Mouse (Mus musculus) forebrain, embryonic 12.5 days (tissue): ENCODE measurements around the gene St3gal5. TPM values are rescaled to one million over a fixed set of nuclear protein-coding genes. Genes with fewer than 3 reads are reported as not detected.
A peak's percentile ranks its signal among the peaks of the same experiment; 100 is the strongest.

Source experiments
- ATAC-seq: fragments of 200-750 bp; cut with Nextera tagmentation; 2 replicates; pipeline ENCODE4 v1.8.0; 2017; ENCODE audit warnings: moderate TSS enrichment; ENCODE audit not compliant: low FRiP score
- H3K27ac ChIP-seq: fragments of 300-500 bp; sonication (generic); 2 replicates; pipeline ENCODE4 v1.5.1; 2016; ENCODE audit warnings: mild to moderate bottlenecking
- H3K27me3 ChIP-seq: fragments of 300-500 bp; sonication (generic); 2 replicates; pipeline ENCODE4 v1.6.1; 2016; ENCODE audit warnings: mild to moderate bottlenecking
- H3K36me3 ChIP-seq: fragments of 300-500 bp; sonication (generic); replicated peaks from 2 replicates; pipeline ENCODE4 v1.6.1; 2016; ENCODE audit warnings: mild to moderate bottlenecking
- H3K4me1 ChIP-seq: fragments of 300-500 bp; sonication (generic); 2 replicates; pipeline ENCODE4 v1.6.1; 2016
- H3K4me2 ChIP-seq: fragments of 300-500 bp; sonication (generic); 2 replicates; pipeline ENCODE4 v1.6.1; 2016; ENCODE audit warnings: mild to moderate bottlenecking, moderate library complexity
- H3K4me3 ChIP-seq: fragments of 300-500 bp; sonication (generic); replicated peaks from 2 replicates; pipeline ENCODE4 v1.5.1; 2016; ENCODE audit warnings: mild to moderate bottlenecking
- H3K9ac ChIP-seq: fragments of 300-500 bp; sonication (generic); 2 replicates; pipeline ENCODE4 v1.6.1; 2016; ENCODE audit warnings: mild to moderate bottlenecking
- H3K9me3 ChIP-seq: fragments of 300-500 bp; sonication (generic); 2 replicates; pipeline ENCODE4 v1.6.1; 2016
- WGBS: fragments of 180-500 bp; shearing (Covaris S2); methylation state at CpG from one replicate; pipeline ENCODE4 v1.1.7; 2016; 5-methylcytosine and 5-hydroxymethylcytosine counted together
- polyA plus RNA-seq: library from polyadenylated mRNA; unstranded; fragments of >200 nt; fragmentation: Nextera tagmentation; extraction: Ambion mirVana; gene quantifications from 2 replicates; pipeline ENCODE4 v1.2.1, GENCODE M21; 2016

The St3gal5 gene
- polyA plus RNA-seq, 1 experiment from 2014 or later: 37.1 TPM

DNA sequence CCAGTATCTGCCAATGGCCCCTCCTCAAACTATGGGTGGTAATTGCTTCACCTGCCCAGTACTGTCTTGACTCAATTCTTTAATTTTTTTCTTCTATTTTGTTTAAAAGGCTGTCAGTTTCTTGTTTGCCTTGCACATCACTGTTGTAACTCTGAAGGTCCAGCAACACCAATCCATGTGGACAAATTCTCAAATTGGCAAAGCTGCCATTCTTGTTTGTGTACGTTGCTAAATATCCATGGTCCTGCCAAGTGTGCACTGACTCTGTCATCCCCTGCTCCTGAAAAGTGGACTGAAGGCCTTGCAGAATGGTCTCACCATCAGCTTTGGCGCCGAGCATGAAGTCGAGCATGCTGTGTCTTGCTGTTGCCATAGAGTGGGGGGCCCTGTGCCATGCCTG lies 23.6 kb upstream of the St3gal5 start:
- H3K36me3 ChIP-seq: no peaks in the 10 kb centered on the region
- WGBS: 92% methylated on average over 4 of the region's 4 CpGs
- H3K4me3 ChIP-seq: no peak overlapping the region
- no peaks in the 10 kb centered on the region for H3K4me1 ChIP-seq
- ATAC-seq: no peak
- H3K9me3 ChIP-seq: no peaks in the 10 kb centered on the region
- H3K27me3 ChIP-seq: no peaks in the 10 kb centered on the region
- no peak overlapping the region for H3K4me2 ChIP-seq
- H3K9ac ChIP-seq: no peak overlapping the region
- no peak overlapping the region for H3K27ac ChIP-seq

DNA sequence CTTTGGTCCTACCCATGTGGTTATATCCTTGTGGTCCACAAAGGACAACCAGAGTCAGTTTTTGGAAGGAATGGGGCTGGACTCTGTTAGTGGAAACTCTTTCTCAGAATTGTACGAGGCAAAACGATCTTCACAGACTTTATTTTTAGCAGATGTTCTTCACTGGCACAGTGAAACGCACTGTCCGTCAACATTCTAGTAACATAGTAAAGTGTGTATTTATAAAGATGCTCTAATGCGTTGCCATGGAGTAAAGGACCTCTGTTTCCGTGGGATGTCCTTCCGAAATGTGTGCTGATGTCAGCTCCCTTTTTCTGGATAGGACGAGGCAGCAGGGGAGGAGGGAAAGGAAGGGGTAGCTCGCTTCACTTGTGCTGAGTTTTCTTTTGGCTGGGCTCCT lies 20.9 kb upstream of the St3gal5 start:
- Histone ChIP-seq H3K4me3 (no peak overlapping the region), H3K4me1 (no peaks in the 10 kb centered on the region), H3K36me3 (no peaks in the 10 kb centered on the region), H3K27me3 (no peaks in the 10 kb centered on the region), H3K9me3 (no peaks in the 10 kb centered on the region), H3K9ac (no peak overlapping the region), H3K27ac (no peak overlapping the region), H3K4me2 (no peak overlapping the region)
- 82% methylated on average over 9 of the region's 9 CpGs for WGBS
- ATAC-seq: no peak

DNA sequence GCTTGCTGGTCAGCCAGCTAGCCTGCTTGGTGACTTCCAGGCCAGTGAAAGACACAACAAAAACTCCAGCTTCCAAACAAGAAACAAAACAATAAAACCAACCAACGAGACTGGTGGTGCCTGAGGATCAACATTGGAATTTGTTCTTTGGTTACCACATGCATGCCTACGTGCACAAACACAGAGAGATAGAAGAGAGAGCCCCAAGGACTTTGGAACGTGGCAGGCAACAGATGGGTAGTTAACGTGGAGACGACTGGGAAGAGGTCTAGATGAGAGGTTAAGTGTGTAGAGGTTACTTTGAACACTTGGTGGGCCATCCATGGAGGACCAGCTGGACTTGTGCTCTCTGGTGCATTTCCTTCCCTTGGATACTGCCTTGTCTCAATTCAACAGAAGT lies 19.2 kb upstream of the St3gal5 start:
- Histone ChIP-seq H3K4me2 (no peak overlapping the region), H3K4me3 (no peak overlapping the region), H3K9me3 (no peaks in the 10 kb centered on the region), H3K9ac (no peak overlapping the region), H3K27me3 (no peaks in the 10 kb centered on the region), H3K36me3 (no peaks in the 10 kb centered on the region), H3K4me1 (no peaks in the 10 kb centered on the region), H3K27ac (no peak overlapping the region)
- WGBS: 80% methylated on average over 5 of the region's 5 CpGs
- no peak for ATAC-seq

DNA sequence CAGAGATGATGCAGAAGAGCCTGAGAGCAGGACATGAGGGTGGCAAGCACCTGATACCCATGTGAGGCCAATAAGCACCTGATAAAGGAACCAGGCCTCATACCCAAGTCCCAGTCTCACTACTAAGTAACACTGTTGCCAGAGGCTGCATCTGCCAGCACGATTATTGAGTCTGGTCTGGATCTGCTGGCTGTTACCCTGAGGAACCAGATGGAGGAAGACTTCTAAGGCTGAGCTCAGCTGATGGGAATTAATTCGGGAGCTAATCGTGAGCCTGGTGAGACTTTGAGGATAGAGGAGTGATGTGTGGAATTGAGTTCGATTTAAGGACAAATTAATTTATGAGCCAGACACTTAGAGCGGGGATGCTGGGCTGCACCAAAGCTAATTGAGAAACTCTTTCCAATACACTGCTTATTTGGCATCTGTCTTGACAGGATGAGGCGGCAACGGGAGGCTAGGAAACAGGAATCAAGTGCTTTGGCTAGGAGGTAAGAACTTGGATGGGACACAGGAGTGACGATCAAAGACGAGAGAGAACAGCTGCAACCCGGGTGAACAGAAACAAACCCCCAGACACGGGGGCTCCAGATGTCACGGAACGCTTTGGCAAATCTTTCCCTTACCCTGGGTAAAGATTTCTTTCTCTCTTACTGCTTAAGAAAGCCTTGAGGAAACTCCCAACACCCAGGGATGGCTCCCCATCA lies 15.9 kb upstream of the St3gal5 start:
- ATAC-seq: no peak
- no peaks in the 10 kb centered on the region for H3K4me1 ChIP-seq
- H3K9ac ChIP-seq: no peak overlapping the region
- 95% methylated on average over 13 of the region's 13 CpGs for WGBS
- H3K4me2 ChIP-seq: no peak overlapping the region
- H3K27ac ChIP-seq: no peak overlapping the region
- no peaks in the 10 kb centered on the region for H3K36me3 ChIP-seq
- no peaks in the 10 kb centered on the region for H3K9me3 ChIP-seq
- H3K4me3 ChIP-seq: no peak overlapping the region
- no peaks in the 10 kb centered on the region for H3K27me3 ChIP-seq

DNA sequence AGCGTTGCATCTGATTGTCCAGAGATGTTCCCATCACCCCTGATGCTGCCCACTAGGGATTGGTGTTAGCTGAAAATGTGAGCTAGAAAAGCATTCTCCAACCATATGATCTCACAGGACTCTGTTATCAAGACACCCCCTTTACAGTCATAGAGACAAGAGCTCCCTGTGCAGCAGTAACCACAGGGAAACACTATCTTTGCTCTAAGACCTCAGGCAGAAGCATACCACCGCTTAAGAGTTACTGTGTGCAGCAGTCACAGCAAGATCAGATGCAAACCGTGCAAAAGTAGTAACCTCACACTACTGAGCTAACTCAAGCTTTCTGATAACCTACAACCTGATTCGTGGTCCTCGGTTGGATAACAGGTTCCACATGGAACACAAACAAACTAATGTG lies 10.0 kb upstream of the St3gal5 start:
- 89% methylated on average over 5 of the region's 5 CpGs for WGBS
- no peaks in the 10 kb centered on the region for H3K27me3 ChIP-seq

DNA sequence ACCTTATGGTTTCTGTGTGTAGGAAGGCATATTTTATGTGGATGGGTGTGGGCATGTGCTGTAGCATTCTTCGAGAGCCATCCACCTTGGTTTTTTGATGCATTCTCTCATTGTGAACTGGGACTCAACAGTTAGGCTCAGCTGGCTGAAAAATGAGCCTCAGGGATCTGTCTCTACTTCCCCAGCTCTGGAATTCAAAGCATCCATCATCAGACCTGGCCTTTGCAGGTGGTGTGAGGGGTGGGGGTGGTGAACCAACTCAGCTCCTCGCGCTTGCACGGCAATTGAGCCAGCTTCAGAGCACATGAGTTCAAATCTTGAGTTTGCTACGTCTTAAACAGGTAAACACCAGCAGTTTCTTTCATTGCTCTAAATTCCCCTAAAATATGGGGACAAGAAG lies 7.5 kb upstream of the St3gal5 start:
- Histone ChIP-seq H3K36me3 (no peaks in the 10 kb centered on the region), H3K4me1 (no peaks in the 10 kb centered on the region), H3K9me3 (no peaks in the 10 kb centered on the region), H3K27ac (no peak overlapping the region), H3K27me3 (no peaks in the 10 kb centered on the region), H3K4me2 (no peak overlapping the region), H3K9ac (no peak overlapping the region), H3K4me3 (no peak overlapping the region)
- 95% methylated on average over 5 of the region's 5 CpGs for WGBS
- ATAC-seq: no peak

More for the DNA sequence above, 10.0 kb upstream of the St3gal5 start:
- Histone ChIP-seq H3K4me2 (no peak overlapping the region), H3K9ac (no peak overlapping the region), H3K9me3 (no peaks in the 10 kb centered on the region), H3K27ac (no peak overlapping the region), H3K4me1 (no peaks in the 10 kb centered on the region), H3K36me3 (no peaks in the 10 kb centered on the region), H3K4me3 (no peak overlapping the region)
- no peak for ATAC-seq

DNA sequence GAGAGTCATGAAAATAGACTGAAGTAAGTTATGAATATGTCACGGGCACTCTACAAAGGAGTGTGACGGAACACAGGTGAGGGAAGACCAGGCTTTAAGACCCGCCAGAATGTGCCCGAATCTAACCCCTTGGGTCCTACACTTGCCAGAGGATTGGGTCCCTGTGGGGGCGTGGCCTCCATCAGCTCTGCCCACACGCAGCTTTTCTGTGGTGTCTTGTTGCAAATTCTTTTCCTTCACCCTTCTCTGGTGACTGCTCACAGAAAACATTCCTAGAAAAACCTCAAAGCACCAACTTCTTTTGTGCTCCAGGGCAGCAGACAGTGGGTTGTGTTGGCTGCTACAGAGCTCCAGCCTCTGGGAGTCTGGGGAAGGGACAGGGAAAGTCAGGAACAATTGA lies 6.4 kb upstream of the St3gal5 start:
- H3K4me3 ChIP-seq: no peak overlapping the region
- H3K9ac ChIP-seq: no peak overlapping the region
- H3K27ac ChIP-seq: no peak overlapping the region
- H3K9me3 ChIP-seq: no peaks in the 10 kb centered on the region
- H3K36me3 ChIP-seq: no peaks in the 10 kb centered on the region
- no peak overlapping the region for H3K4me2 ChIP-seq
- ATAC-seq: no peak
- no peaks in the 10 kb centered on the region for H3K4me1 ChIP-seq
- WGBS: 44% methylated on average over 6 of the region's 6 CpGs
- H3K27me3 ChIP-seq: no peaks in the 10 kb centered on the region

DNA sequence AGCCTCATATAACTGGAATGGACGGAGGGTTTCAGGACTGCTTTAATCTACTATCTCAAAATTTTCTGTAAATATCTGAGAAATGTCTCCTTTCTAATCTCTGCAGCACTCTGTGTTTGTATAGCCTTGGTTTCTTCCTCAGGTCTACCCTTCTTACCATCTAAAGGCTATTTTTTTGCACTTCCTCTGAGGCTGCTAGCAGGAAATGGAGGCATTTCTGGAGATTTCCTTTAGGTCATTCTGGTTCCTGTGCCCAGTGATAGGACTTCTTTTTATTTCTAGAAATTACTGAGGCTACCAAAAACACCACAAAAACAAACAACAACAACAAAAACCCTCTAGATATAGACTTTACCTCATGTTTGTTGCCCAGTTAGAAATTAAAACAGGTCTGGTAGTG lies 4.3 kb upstream of the St3gal5 start:
- Histone ChIP-seq H3K4me2 (no peak overlapping the region), H3K9ac (no peak overlapping the region), H3K36me3 (no peaks in the 10 kb centered on the region), H3K27ac (no peak overlapping the region), H3K4me3 (no peak overlapping the region), H3K27me3 (no peaks in the 10 kb centered on the region), H3K9me3 (no peaks in the 10 kb centered on the region), H3K4me1 (peaks cover 5% of the 10 kb centered on the region)
- WGBS: 100% methylated on average over 1 of the region's 1 CpGs
- ATAC-seq: no peak

DNA sequence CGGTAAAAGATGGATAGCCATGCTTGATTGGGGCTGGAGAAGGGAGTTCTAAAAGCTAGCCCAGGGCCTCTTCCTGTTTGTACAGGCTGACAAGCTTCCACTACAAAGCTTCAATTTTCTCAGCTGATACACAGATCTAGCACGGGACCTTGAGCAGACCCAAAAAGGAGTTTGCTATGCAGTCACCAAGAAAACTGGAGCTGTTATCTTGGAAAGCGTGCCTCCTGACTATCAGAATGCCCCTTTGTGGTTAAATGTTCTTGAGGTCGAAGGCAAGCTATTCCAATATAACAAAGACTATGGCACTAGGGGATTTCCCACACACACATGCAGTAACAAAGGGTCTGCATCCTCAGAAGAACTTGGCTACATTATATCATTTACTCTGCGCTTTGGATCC lies 1.2 kb upstream of the St3gal5 start:
- Histone ChIP-seq H3K4me1 (peaks cover 28% of the 10 kb centered on the region), H3K27ac (no peak overlapping the region), H3K9ac (no peak overlapping the region), H3K27me3 (no peaks in the 10 kb centered on the region), H3K9me3 (no peaks in the 10 kb centered on the region), H3K4me2 (no peak overlapping the region), H3K4me3 (no peak overlapping the region), H3K36me3 (no peaks in the 10 kb centered on the region)
- no peak for ATAC-seq
- 78% methylated on average over 5 of the region's 5 CpGs for WGBS

DNA sequence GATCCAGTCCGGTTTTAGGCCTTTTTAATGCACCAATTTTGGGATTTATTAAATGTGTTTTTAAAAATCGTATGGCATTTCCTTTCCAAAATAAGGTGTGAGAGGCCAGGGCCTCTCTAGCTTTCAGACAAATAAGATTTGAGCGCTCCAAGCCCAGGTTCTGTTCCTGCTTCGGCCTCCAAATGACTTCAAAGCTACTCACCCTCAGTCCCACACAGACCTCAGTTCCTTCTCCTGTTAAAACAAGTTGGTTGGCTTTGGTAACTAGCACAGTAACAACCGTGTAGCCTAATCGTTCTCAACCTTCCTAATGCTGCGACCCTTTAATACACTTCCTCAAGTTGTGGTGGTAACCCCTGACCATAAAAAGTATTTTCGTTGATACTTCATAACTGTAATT lies 723 bp upstream of the St3gal5 start:
- peak overlapping the region; percentile 92 for H3K4me2 ChIP-seq
- H3K9ac ChIP-seq: peak overlapping the region; percentile 88; the same call in 1 of the 2 replicates
- peaks cover 28% of the 10 kb centered on the region for H3K4me1 ChIP-seq
- no peaks in the 10 kb centered on the region for H3K27me3 ChIP-seq
- H3K27ac ChIP-seq: no peak overlapping the region
- H3K36me3 ChIP-seq: no peaks in the 10 kb centered on the region
- 58% methylated on average over 8 of the region's 8 CpGs for WGBS
- H3K4me3 ChIP-seq: peak overlapping the region; percentile 74
- ATAC-seq: no peak
- H3K9me3 ChIP-seq: no peaks in the 10 kb centered on the region

DNA sequence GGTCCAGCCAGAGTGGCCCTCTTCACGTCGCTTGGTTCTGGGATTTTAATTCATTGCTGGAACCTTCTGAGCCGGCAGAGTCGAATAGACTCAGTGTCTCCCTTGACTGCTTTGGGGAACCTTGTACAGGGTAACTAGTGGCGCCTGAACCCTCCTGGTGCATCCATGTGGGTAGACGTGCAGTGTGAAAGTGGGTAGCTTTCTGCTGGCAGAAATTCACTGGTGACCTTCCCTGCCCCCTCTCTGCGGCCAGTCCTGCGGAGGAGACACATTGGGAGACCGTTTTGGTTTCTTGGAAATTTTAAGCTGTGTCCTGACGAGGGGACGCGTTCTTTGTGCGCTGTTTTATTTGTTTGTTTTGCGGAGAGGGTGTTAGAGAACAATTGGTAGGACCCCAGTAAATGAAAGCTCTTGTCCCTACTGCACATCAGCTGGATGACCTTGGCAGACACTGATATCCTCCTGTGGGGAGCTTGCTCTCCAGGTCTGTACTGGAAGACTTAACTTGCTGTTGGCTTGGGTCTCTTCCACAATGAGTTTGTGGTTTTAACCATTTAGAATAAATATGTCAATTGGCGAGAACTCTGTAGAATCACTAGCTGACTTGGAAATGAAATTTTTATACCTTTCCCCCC lies 746 bp downstream of the St3gal5 start:
- peak overlapping the region; percentile 88 for H3K9ac ChIP-seq
- peak overlapping the region; percentile 83 for H3K27ac ChIP-seq
- H3K4me2 ChIP-seq: peak overlapping the region; percentile 92
- peak overlapping the region; percentile 74 for H3K4me3 ChIP-seq
- whole genome bisulfite sequencing: 3% methylated on average over 15 of the region's 15 CpGs
- no peaks in the 10 kb centered on the region for H3K9me3 ChIP-seq
- peaks cover 32% of the 10 kb centered on the region for H3K4me1 ChIP-seq
- H3K36me3 ChIP-seq: no peaks in the 10 kb centered on the region
- H3K27me3 ChIP-seq: no peaks in the 10 kb centered on the region
- ATAC-seq: peak; percentile 42

DNA sequence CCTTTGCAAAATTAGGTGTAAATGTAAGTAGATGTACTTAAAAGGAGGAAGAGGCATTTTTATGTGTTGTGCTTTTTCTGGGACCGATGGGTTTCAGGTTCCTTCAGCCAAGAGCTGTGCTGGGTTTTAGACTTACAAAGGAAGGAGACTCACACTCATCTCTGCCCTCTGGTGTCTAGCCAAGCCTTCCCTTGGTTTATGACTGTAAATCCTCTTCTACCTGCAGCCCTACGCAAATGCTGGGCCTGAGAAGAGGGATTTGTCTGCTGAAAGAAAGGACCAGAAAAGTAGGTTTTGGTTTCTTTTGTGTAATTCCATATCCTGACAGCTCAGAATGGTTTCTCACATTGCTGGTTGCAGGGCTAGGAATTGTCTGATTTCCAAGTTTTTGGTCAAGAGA lies 1.3 kb downstream of the St3gal5 start:
- ATAC-seq: no peak
- H3K27ac ChIP-seq: no peak overlapping the region
- no peaks in the 10 kb centered on the region for H3K36me3 ChIP-seq
- H3K27me3 ChIP-seq: no peaks in the 10 kb centered on the region
- peak overlapping the region; percentile 74 for H3K4me3 ChIP-seq
- peak overlapping the region; percentile 92 for H3K4me2 ChIP-seq
- H3K9me3 ChIP-seq: no peaks in the 10 kb centered on the region
- peak overlapping the region; percentile 88; the same call in 1 of the 2 replicates for H3K9ac ChIP-seq
- peaks cover 32% of the 10 kb centered on the region for H3K4me1 ChIP-seq
- WGBS: 34% methylated on average over 2 of the region's 2 CpGs

DNA sequence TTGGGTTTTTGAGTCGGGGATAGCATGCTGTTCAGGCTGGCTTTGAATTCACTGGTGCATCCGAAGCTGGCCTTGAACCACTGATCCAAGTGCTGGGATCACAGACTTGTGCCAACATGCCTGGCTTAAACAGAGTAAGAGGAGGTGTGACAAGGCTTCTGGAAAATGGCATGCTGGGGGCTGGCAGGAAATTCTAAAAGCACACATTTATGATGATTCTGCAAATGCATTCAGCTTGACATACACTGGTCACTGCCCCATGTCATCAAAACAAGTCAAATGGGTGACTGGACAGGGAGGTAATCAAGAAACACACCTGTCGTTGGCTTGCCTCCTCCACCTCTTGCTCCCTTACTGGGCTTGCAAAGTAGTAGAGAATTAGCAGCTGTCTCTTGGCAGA lies 1.9 kb downstream of the St3gal5 start:
- ATAC-seq: no peak
- Histone ChIP-seq H3K4me1 (peaks cover 32% of the 10 kb centered on the region), H3K27ac (no peak overlapping the region), H3K4me2 (peak overlapping the region; percentile 92), H3K9me3 (no peaks in the 10 kb centered on the region), H3K27me3 (no peaks in the 10 kb centered on the region), H3K36me3 (no peaks in the 10 kb centered on the region), H3K9ac (no peak overlapping the region), H3K4me3 (no peak overlapping the region; the same call in 1 of the 2 replicates)
- 78% methylated on average over 3 of the region's 3 CpGs for WGBS
